ENCODE assay signal across 9 mouse cellular contexts in genomic region chr16:75343028-75343901, GRCm38 (mm10).
DNase-seq lines count a peak whose midpoint lies in the region; ATAC-seq and TF ChIP-seq lines count a peak whose summit lies in the region.
"Had no signal": no experiment of that assay in that cellular context is flagged by ENCODE, and none has a peak within 500 bp of the region (broad histone marks: within the 10 kb centered on the region; RNA-seq: fewer than 3 reads in every experiment).

No protein-coding gene starts in this region.

- WGBS in hindbrain, embryonic 11.5 days, result 54% methylated on average over 10 of the region's 11 CpGs
- 50% methylated on average over 11 of the region's 11 CpGs for WGBS in hindbrain, embryonic 10.5 days
- 31% methylated on average over 11 of the region's 11 CpGs for whole genome bisulfite sequencing in liver, embryonic 11.5 days

- in situ Hi-C loops in ES-E14 (cut with MboI; ENCODE audit: low sequenced_read_pairs in 2 of 2, unreplicated experiment in 2 of 2), result no loop called here

- no peaks in the 10 kb centered on the region for H3K27me3 ChIP-seq in hindbrain, embryonic 11.5 days (ENCODE audit: control insufficient read depth, insufficient read depth, low read length)
- no peaks in the 10 kb centered on the region for H3K27me3 ChIP-seq in hindbrain, embryonic 10.5 days (ENCODE audit: insufficient read depth, poor library complexity, severe bottlenecking)
- H3K27me3 ChIP-seq in liver, embryonic 11.5 days (replicated peaks; ENCODE audit: control insufficient read depth, insufficient read depth, low read length), result no peaks in the 10 kb centered on the region
- H3K27me3 ChIP-seq: neural tube, embryonic 12.5 days had no signal

- H3K4me2 ChIP-seq in hindbrain, embryonic 11.5 days (replicated peaks; ENCODE audit: low read depth, low read length), result no peak overlapping the region
- H3K4me2 ChIP-seq in liver, embryonic 11.5 days, result peak overlapping the region; percentile 40
- H3K4me2 ChIP-seq: neural tube, embryonic 12.5 days had no signal

- H3K4me1 ChIP-seq in hindbrain, embryonic 11.5 days (replicated peaks; ENCODE audit: control insufficient read depth, insufficient read depth, low read length), result no peaks in the 10 kb centered on the region
- no peaks in the 10 kb centered on the region for H3K4me1 ChIP-seq in hindbrain, embryonic 10.5 days (replicated peaks)
- no peaks in the 10 kb centered on the region for H3K4me1 ChIP-seq in ES-E14 (ENCODE audit: control insufficient read depth in 2 of 2, insufficient read depth in 2 of 2, low read length in 2 of 2, poor library complexity in 1 of 2)
- H3K4me1 ChIP-seq in liver, embryonic 11.5 days (replicated peaks; ENCODE audit: control insufficient read depth, insufficient read depth, low read length), result no peaks in the 10 kb centered on the region; the same call in 1 of the 2 replicates
- H3K4me1 ChIP-seq: neural tube, embryonic 12.5 days had no signal

- H3K9ac ChIP-seq in hindbrain, embryonic 11.5 days (ENCODE audit: low read depth, low read length), result no peak overlapping the region
- no peak overlapping the region for H3K9ac ChIP-seq in ES-E14 (ENCODE audit: insufficient read depth, low read depth, low read length, poor library complexity, severe bottlenecking)
- H3K9ac ChIP-seq in liver, embryonic 11.5 days (ENCODE audit: low read depth, low read length), result no peak overlapping the region
- H3K9ac ChIP-seq: neural tube, embryonic 12.5 days had no signal

- H3K9me3 ChIP-seq in hindbrain, embryonic 11.5 days (ENCODE audit: control insufficient read depth, low read length), result no peaks in the 10 kb centered on the region
- H3K9me3 ChIP-seq in hindbrain, embryonic 10.5 days, result no peaks in the 10 kb centered on the region
- no peaks in the 10 kb centered on the region for H3K9me3 ChIP-seq in ES-E14 (ENCODE audit: control insufficient read depth, insufficient read depth, low read depth, low read length)
- no peaks in the 10 kb centered on the region for H3K9me3 ChIP-seq in liver, embryonic 11.5 days (ENCODE audit: control insufficient read depth, low read length)
- H3K9me3 ChIP-seq: neural tube, embryonic 12.5 days had no signal

- no peak overlapping the region for H3K27ac ChIP-seq in hindbrain, embryonic 11.5 days (ENCODE audit: low read depth, low read length)
- H3K27ac ChIP-seq in hindbrain, embryonic 10.5 days, result no peak overlapping the region
- H3K27ac ChIP-seq in ES-E14 (ENCODE audit: insufficient read depth, low read depth, low read length, poor library complexity, severe bottlenecking), result no peak overlapping the region
- H3K27ac ChIP-seq in liver, embryonic 11.5 days (ENCODE audit: low read depth, low read length), result peak overlapping the region; percentile 38; the same call in 1 of the 2 replicates
- H3K27ac ChIP-seq: neural tube, embryonic 12.5 days had no signal

- no peak overlapping the region for H3K4me3 ChIP-seq in hindbrain, embryonic 11.5 days (ENCODE audit: low read depth, low read length)
- H3K4me3 ChIP-seq in hindbrain, embryonic 10.5 days, result no peak overlapping the region
- H3K4me3 ChIP-seq in ES-E14 (ENCODE audit: insufficient read depth in 1 of 2, low read depth in 1 of 2, low read length in 2 of 2, poor library complexity in 1 of 2, severe bottlenecking in 1 of 2), result no peak overlapping the region
- no peak overlapping the region for H3K4me3 ChIP-seq in liver, embryonic 11.5 days (ENCODE audit: low read depth, low read length)
- H3K4me3 ChIP-seq: neural tube, embryonic 12.5 days had no signal

- peak; percentile 17; the same call in 1 of the 2 replicates for ATAC-seq in hindbrain, embryonic 11.5 days (ENCODE audit: low FRiP score)
- ATAC-seq in liver, embryonic 11.5 days (replicated peaks; ENCODE audit: low FRiP score), result peak; percentile 92
- no peak for ATAC-seq in inflammation-experienced regulatory T-cells, adult 6 months

- no peaks in the 10 kb centered on the region for H3K36me3 ChIP-seq in hindbrain, embryonic 11.5 days (ENCODE audit: control insufficient read depth, insufficient read depth, low read length)
- H3K36me3 ChIP-seq in hindbrain, embryonic 10.5 days, result no peaks in the 10 kb centered on the region
- no peaks in the 10 kb centered on the region for H3K36me3 ChIP-seq in ES-E14 (ENCODE audit: control insufficient read depth, insufficient read depth, low read length, poor library complexity, severe bottlenecking)
- H3K36me3 ChIP-seq in liver, embryonic 11.5 days (ENCODE audit: control insufficient read depth, insufficient read depth, low read length), result no peaks in the 10 kb centered on the region
- H3K36me3 ChIP-seq: neural tube, embryonic 12.5 days had no signal

- peak; percentile 26 for DNase-seq in hindbrain, embryonic 11.5 days (ENCODE audit: low spot score)
- DNase-seq in hindbrain, embryonic 10.5 days (ENCODE audit: low spot score), result no peak
- DNase-seq in ES-E14 (ENCODE audit: low read depth, low spot score), result no peak
- DNase-seq in embryo, embryonic 9.5 days (ENCODE audit: extremely low spot score), result peak; percentile 19
- DNase-seq in liver, embryonic 11.5 days (ENCODE audit: low spot score), result no peak
- no peak for DNase-seq in right cerebral cortex, postnatal 36 days (ENCODE audit: low spot score in 2 of 2)
- DNase-seq in cerebellum, adult 8-10 months, result no peak

TF ChIP-seq in ES-E14, 5 proteins besides CTCF, POLR2A, EP300 and RAD21:
- TF ChIP-seq MAFK (IDR thresholded peaks at IDR 0.05; ENCODE audit: insufficient read depth, low read depth, low read length), result no peak
- TF ChIP-seq ZC3H11A (IDR thresholded peaks at IDR 0.05; ENCODE audit: borderline replicate concordance, low read depth, low read length), result peak; percentile 21; the same call in 1 of the 2 replicates

Comparison
In these comparisons a context has a peak if more than half of its experiments do, and no peak if none do; other contexts are left out.
1. DNase-seq: peak in hindbrain, embryonic 11.5 days (single experiment) and embryo, embryonic 9.5 days (single experiment); none in hindbrain, embryonic 10.5 days (single experiment), ES-E14 (single experiment), liver, embryonic 11.5 days (single experiment), right cerebral cortex, postnatal 36 days (0 of 2) and cerebellum, adult 8-10 months (single experiment).